Mouse (Mus musculus) neural tube, embryonic 11.5 days (tissue): Measurements from ENCODE around the gene Clba1. TPM values are rescaled to one million over a fixed set of nuclear protein-coding genes. Genes with fewer than 3 reads are reported as not detected.

Experiments
- polyA plus RNA-seq: library from polyadenylated mRNA; unstranded; fragments of >200 nt; fragmentation: Nextera tagmentation; extraction: Ambion mirVana; gene quantifications from 2 replicates; pipeline ENCODE4 v1.2.1, GENCODE M21; 2014

Clba1 gene
- polyA plus RNA-seq, 1 experiment from 2014 or later: 14.0 TPM

Other genes starting within 250 kb of the Clba1 start
- gene Inf2, start 220.2 kb upstream of the Clba1 start, polyA plus RNA-seq: 1.9 and 2.2 TPM in 2 replicates
- gene Adssl1, start 188.9 kb upstream of the Clba1 start, polyA plus RNA-seq: 4.6 and 4.7 TPM in 2 replicates
- gene Siva1, start 164.3 kb upstream of the Clba1 start, polyA plus RNA-seq: 217 and 219 TPM in 2 replicates
- 124 and 126 TPM in 2 replicates for gene Akt1, start 134.1 kb upstream of the Clba1 start, polyA plus RNA-seq
- 4.4 and 6.7 TPM in 2 replicates for gene Zbtb42, start 130.1 kb upstream of the Clba1 start, polyA plus RNA-seq
- gene Cep170b, start 88.5 kb upstream of the Clba1 start, polyA plus RNA-seq: 10.2 and 10.7 TPM in 2 replicates
- 3.8 and 4.9 TPM in 2 replicates for gene Pld4, start 48.3 kb upstream of the Clba1 start, polyA plus RNA-seq
- 0.26 and 0.61 TPM in 2 replicates for gene Ahnak2, start 6.3 kb upstream of the Clba1 start, polyA plus RNA-seq
- gene Cdca4, start 20.5 kb downstream of the Clba1 start, polyA plus RNA-seq: 165 and 173 TPM in 2 replicates
- not detected in 2 replicates for gene Gpr132, start 59.3 kb downstream of the Clba1 start, polyA plus RNA-seq
- gene Jag2, start 120.8 kb downstream of the Clba1 start, polyA plus RNA-seq: 5.4 and 5.9 TPM in 2 replicates
- 61.2 and 67.8 TPM in 2 replicates for gene Nudt14, start 133.2 kb downstream of the Clba1 start, polyA plus RNA-seq
- 21.8 TPM in 2 replicates for gene Btbd6, start 167.5 kb downstream of the Clba1 start, polyA plus RNA-seq
- gene Brf1, start 191.8 kb downstream of the Clba1 start, polyA plus RNA-seq: 53.3 and 58.5 TPM in 2 replicates
- gene Pacs2, start 205.6 kb downstream of the Clba1 start, polyA plus RNA-seq: 22.1 and 25.1 TPM in 2 replicates